Mouse (Mus musculus) stomach, postnatal 0 days (tissue): ENCODE data around the gene Rpl26. TPM values are rescaled to one million over a fixed set of nuclear protein-coding genes. Genes with fewer than 3 reads are reported as not detected.

ENCODE experiments used
- ATAC-seq: fragments of 200-750 bp; cut with Nextera tagmentation; 2 replicates; pipeline ENCODE4 v1.8.0; 2017; ENCODE audit not compliant: low FRiP score, low TSS enrichment
- DNase-seq: peaks from one replicate; pipeline ENCODE4 v3.0.0-alpha.2; 2016; ENCODE audit warnings: low spot score
- H3K27ac ChIP-seq: fragments of 300-500 bp; sonication (generic); replicated peaks from 2 replicates; pipeline ENCODE4 v1.5.1; 2014; ENCODE audit warnings: mild to moderate bottlenecking, control low read depth
- H3K27me3 ChIP-seq: fragments of 300-500 bp; sonication (generic); 2 replicates; pipeline ENCODE4 v1.6.1; 2014; ENCODE audit warnings: low read length; ENCODE audit not compliant: control insufficient read depth, insufficient read depth
- H3K36me3 ChIP-seq: fragments of 300-500 bp; sonication (generic); 2 replicates; pipeline ENCODE4 v1.6.1; 2014; ENCODE audit warnings: low read length, mixed read lengths; ENCODE audit not compliant: control insufficient read depth, insufficient read depth
- H3K4me1 ChIP-seq: fragments of 300-500 bp; sonication (generic); replicated peaks from 2 replicates; pipeline ENCODE4 v1.6.1; 2014; ENCODE audit warnings: antibody characterized with exemption; ENCODE audit not compliant: control insufficient read depth, insufficient read depth
- H3K4me2 ChIP-seq: fragments of 300-500 bp; sonication (generic); replicated peaks from 2 replicates; pipeline ENCODE4 v1.6.1; 2014; ENCODE audit warnings: low read depth, mild to moderate bottlenecking, control low read depth, moderate library complexity
- H3K4me3 ChIP-seq: fragments of 300-500 bp; sonication (generic); 2 replicates; pipeline ENCODE4 v1.5.1; 2014; ENCODE audit warnings: low read depth, low read length, control low read depth
- H3K9ac ChIP-seq: fragments of 300-500 bp; sonication (generic); 2 replicates; pipeline ENCODE4 v1.6.1; 2014; ENCODE audit warnings: mild to moderate bottlenecking, low read length, control low read depth, mixed read lengths
- H3K9me3 ChIP-seq: fragments of 300-500 bp; sonication (generic); 2 replicates; pipeline ENCODE4 v1.6.1; 2016; ENCODE audit warnings: low read length; ENCODE audit not compliant: control insufficient read depth
- CTCF ChIP-seq: IDR thresholded peaks from 2 replicates; pipeline ENCODE4 v1.5.1; 2016; ENCODE audit warnings: antibody characterized with exemption, low read depth, mild to moderate bottlenecking, moderate library complexity
- EP300 ChIP-seq: optimal IDR thresholded peaks from 2 replicates; pipeline ENCODE3; 2016; ENCODE audit warnings: antibody characterized with exemption
- WGBS: fragments of 180-500 bp; shearing (Covaris S2); extraction: QIAGEN DNeasy Blood & Tissue Kit; methylation state at CpG from one replicate; pipeline ENCODE4 v1.1.7; 2014; 5-methylcytosine and 5-hydroxymethylcytosine counted together
- polyA plus RNA-seq: library from polyadenylated mRNA; unstranded; fragments of >200 nt; fragmentation: Nextera tagmentation; extraction: Ambion mirVana; gene quantifications from 2 replicates; pipeline ENCODE4 v1.2.1, GENCODE M21; 2015

Gene Rpl26
- polyA plus RNA-seq, 1 experiment from 2014 or later: 899 TPM

DNA sequence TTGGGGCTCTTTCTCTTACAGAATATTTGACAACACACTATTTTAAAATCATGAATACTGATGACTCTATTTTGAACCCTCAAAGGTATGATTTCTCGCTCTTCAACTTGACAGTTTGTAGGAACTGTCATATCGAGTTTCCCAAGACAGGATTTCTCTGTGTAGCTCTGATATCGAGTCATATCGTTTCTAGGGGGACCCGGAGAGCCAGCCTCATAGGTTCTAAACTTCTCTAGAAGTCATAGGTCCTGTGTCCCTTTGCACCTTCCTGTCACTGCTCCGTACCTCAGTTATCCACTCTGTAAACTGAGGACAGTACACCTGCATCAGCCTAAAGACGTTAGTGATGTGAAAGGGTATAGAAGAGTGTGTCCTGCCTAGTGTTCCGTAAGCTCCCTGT is 1.6 kb upstream of the Rpl26 start:
- WGBS: 84% methylated on average over 8 of the region's 8 CpGs
- Histone ChIP-seq H3K9ac (no peak overlapping the region), H3K36me3 (peaks cover 3% of the 10 kb centered on the region; the same call in 1 of the 2 replicates), H3K4me2 (no peak overlapping the region), H3K9me3 (no peaks in the 10 kb centered on the region), H3K4me1 (no peaks in the 10 kb centered on the region), H3K27me3 (no peaks in the 10 kb centered on the region), H3K27ac (no peak overlapping the region), H3K4me3 (no peak overlapping the region)
- DNase-seq (no peak), ATAC-seq (no peak)
- TF ChIP-seq CTCF: no peak
- TF ChIP-seq EP300: no peak

- 24% methylated on average over 31 of the region's 31 CpGs for WGBS
- Histone ChIP-seq H3K9me3 (no peaks in the 10 kb centered on the region), H3K27ac (no peak overlapping the region), H3K9ac (peak overlapping the region; percentile 59), H3K27me3 (no peaks in the 10 kb centered on the region), H3K36me3 (peaks cover 3% of the 10 kb centered on the region; the same call in 1 of the 2 replicates), H3K4me1 (no peaks in the 10 kb centered on the region), H3K4me3 (peak overlapping the region; percentile 93), H3K4me2 (peak overlapping the region; percentile 67)
- TF ChIP-seq EP300 (no peak), CTCF (no peak)
- no peak for DNase-seq
- no peak for ATAC-seq
Measured at GRCm38 (mm10) chr11:68900519-68901350, 648 bp upstream of the Rpl26 start.

DNA sequence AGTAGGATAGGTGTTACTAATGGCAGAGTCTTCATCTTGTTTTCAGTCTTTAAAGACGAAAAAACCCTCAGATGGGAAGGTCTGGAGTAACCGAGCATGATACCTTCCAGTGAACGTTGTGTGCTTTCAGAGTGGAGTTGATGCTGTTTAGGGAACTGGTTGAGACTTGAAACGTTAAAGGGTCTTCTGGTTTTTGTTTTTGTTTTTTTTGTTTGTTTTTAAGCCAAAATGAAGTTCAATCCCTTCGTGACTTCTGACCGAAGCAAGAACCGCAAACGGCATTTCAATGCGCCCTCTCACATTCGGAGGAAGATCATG is 623 bp downstream of the Rpl26 start:
- H3K27me3 ChIP-seq: no peaks in the 10 kb centered on the region
- peaks cover 4% of the 10 kb centered on the region; the same call in 1 of the 2 replicates for H3K36me3 ChIP-seq
- TF ChIP-seq EP300: no peak
- no peak for TF ChIP-seq CTCF
- DNase-seq (no peak), ATAC-seq (no peak)
- H3K27ac ChIP-seq: peak overlapping the region; percentile 93
- H3K9ac ChIP-seq: peak overlapping the region; percentile 99
- WGBS: under 1% methylated on average over 10 of the region's 10 CpGs
- peak overlapping the region; percentile 93 for H3K4me3 ChIP-seq
- H3K4me1 ChIP-seq: no peaks in the 10 kb centered on the region
- peak overlapping the region; percentile 64 for H3K4me2 ChIP-seq
- H3K9me3 ChIP-seq: no peaks in the 10 kb centered on the region

DNA sequence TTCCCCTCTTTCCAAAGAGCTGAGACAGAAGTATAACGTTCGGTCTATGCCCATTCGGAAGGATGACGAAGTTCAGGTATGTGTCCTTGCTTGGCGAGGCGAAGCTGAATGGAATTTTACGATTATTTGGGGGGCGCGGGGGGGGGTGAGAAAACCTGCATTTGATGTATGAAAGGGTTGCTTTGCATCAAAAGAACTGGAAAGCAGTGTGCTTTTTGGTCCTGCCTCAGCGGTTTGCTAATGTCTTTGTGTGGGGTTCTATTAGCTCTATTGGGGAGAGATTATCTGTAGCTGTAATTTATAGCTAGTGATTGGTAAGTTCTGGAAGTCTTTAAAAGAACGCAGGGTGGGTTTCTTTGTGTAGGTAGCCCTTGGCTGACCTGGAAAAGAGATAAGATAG is 984 bp downstream of the Rpl26 start:
- TF ChIP-seq CTCF: no peak
- no peak for TF ChIP-seq EP300
- ATAC-seq: no peak
- Histone ChIP-seq H3K9me3 (no peaks in the 10 kb centered on the region), H3K27me3 (no peaks in the 10 kb centered on the region), H3K4me2 (peak overlapping the region; percentile 64), H3K9ac (peak overlapping the region; percentile 99), H3K4me1 (no peaks in the 10 kb centered on the region), H3K27ac (no peak overlapping the region), H3K36me3 (peaks cover 5% of the 10 kb centered on the region; the same call in 1 of the 2 replicates), H3K4me3 (peak overlapping the region; percentile 93)
- WGBS: 2% methylated on average over 11 of the region's 11 CpGs
- no peak for DNase-seq

- no peak overlapping the region for H3K27ac ChIP-seq
- WGBS: 70% methylated on average over 5 of the region's 5 CpGs
- H3K9ac ChIP-seq: peak overlapping the region; percentile 99
- peak overlapping the region; percentile 93 for H3K4me3 ChIP-seq
- ATAC-seq (no peak), DNase-seq (no peak)
- H3K4me2 ChIP-seq: peak overlapping the region; percentile 64
- TF ChIP-seq CTCF (no peak), EP300 (no peak)
- no peaks in the 10 kb centered on the region for H3K9me3 ChIP-seq
- H3K36me3 ChIP-seq: peaks cover 5% of the 10 kb centered on the region; the same call in 1 of the 2 replicates
- no peaks in the 10 kb centered on the region for H3K4me1 ChIP-seq
- no peaks in the 10 kb centered on the region for H3K27me3 ChIP-seq
Measured at GRCm38 (mm10) chr11:68902823-68903222, 1.4 kb downstream of the Rpl26 start.

DNA sequence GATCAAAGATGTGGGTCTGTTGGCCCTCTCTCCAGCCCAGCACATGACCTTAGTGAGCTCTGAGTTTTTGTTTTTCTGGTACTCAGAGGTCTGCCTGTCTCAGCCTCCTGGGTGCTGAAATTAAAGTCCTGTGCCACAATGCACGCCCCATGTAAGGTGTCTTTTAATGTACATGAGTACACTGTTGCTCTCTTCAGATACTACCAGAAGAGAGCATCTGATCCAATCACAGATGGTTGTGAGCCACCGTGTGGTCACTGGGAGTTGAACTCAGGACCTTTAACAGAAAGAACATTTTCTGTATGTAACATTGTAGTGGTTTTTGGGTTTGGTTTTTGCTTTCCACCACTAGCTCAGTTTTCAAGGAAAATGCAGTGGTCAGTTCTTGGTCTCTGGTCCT is 2.4 kb downstream of the Rpl26 start:
- H3K4me2 ChIP-seq: no peak overlapping the region
- no peaks in the 10 kb centered on the region for H3K9me3 ChIP-seq
- ATAC-seq: no peak
- no peak overlapping the region for H3K9ac ChIP-seq
- DNase-seq: no peak
- H3K27ac ChIP-seq: no peak overlapping the region
- peaks cover 5% of the 10 kb centered on the region; the same call in 1 of the 2 replicates for H3K36me3 ChIP-seq
- TF ChIP-seq CTCF (no peak), EP300 (no peak)
- no peak overlapping the region for H3K4me3 ChIP-seq
- WGBS: 90% methylated on average over 2 of the region's 2 CpGs
- no peaks in the 10 kb centered on the region for H3K27me3 ChIP-seq
- no peaks in the 10 kb centered on the region for H3K4me1 ChIP-seq
